Mouse (Mus musculus): ENCODE data around the gene Fnd3c2.

- TF ChIP-seq CTCF (IDR thresholded peaks at IDR 0.05; ENCODE audit: low read depth) (no peak), EP300 (IDR thresholded peaks at IDR 0.05; ENCODE audit: low read depth) (no peak)
Measured at GRCm38 (mm10) chrX:106284441-106284840, 29.3 kb upstream of the Fnd3c2 start.

All from liver, embryonic 14.5 days (tissue).